Mouse (Mus musculus) forebrain, embryonic 10.5 days (tissue): ENCODE data around the gene Wnt8b. TPM values are rescaled to one million over a fixed set of nuclear protein-coding genes. Genes with fewer than 3 reads are reported as not detected.

Experiments used
- DNase-seq: peaks from one replicate; pipeline ENCODE4 v3.0.0-alpha.2; 2017; ENCODE audit warnings: low spot score; ENCODE audit errors: extremely low spot score
- H3K27ac ChIP-seq: fragments of 300-500 bp; sonication (generic); 2 replicates; pipeline ENCODE4 v1.5.1; 2016; ENCODE audit warnings: mild to moderate bottlenecking
- H3K27me3 ChIP-seq: fragments of 300-500 bp; sonication (generic); 2 replicates; pipeline ENCODE4 v1.6.1; 2016; ENCODE audit warnings: mild to moderate bottlenecking; ENCODE audit not compliant: poor library complexity, severe bottlenecking
- H3K36me3 ChIP-seq: fragments of 300-500 bp; sonication (generic); replicated peaks from 2 replicates; pipeline ENCODE4 v1.6.1; 2016; ENCODE audit warnings: mild to moderate bottlenecking, moderate library complexity
- H3K4me1 ChIP-seq: fragments of 300-500 bp; sonication (generic); 2 replicates; pipeline ENCODE4 v1.6.1; 2016
- H3K4me3 ChIP-seq: fragments of 300-500 bp; sonication (generic); 2 replicates; pipeline ENCODE4 v1.5.1; 2016; ENCODE audit warnings: mild to moderate bottlenecking, moderate library complexity
- H3K9me3 ChIP-seq: fragments of 300-500 bp; sonication (generic); 2 replicates; pipeline ENCODE4 v1.6.1; 2016; ENCODE audit warnings: mild to moderate bottlenecking, moderate library complexity
- WGBS: fragments of 180-500 bp; shearing (Covaris S2); methylation state at CpG from one replicate; pipeline ENCODE4 v1.1.7; 2016; 5-methylcytosine and 5-hydroxymethylcytosine counted together
- polyA plus RNA-seq: library from polyadenylated mRNA; unstranded; fragments of >200 nt; fragmentation: Nextera tagmentation; extraction: Ambion mirVana; gene quantifications from 2 replicates; pipeline ENCODE4 v1.2.1, GENCODE M21; 2016

The Wnt8b gene
- polyA plus RNA-seq, 1 experiment from 2014 or later: 61.0 TPM

DNA sequence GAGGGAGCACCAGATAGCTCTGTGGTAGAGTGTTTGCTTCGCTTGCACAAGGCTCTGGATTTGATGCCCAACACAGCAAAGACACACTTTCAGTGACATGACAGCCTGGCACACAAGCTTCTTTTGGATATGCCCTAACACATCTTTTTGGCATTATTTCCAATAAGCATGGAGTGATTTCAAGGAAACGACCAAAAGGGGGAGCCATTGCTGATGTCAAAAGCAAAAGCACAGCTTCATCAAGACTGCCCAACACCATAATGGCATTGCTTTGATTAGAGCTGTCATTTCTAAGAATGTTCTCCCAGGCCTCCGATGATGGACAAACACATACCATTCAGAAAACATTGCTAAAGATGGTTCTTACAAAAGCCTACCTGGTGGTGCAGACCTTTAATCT, 16.7 kb upstream of the Wnt8b start:
- 50% methylated on average over 3 of the region's 3 CpGs for WGBS
- Histone ChIP-seq H3K36me3 (no peaks in the 10 kb centered on the region), H3K4me1 (peaks cover 11% of the 10 kb centered on the region; the same call in 1 of the 2 replicates), H3K4me3 (no peak overlapping the region), H3K27ac (no peak overlapping the region), H3K27me3 (peaks cover 37% of the 10 kb centered on the region), H3K9me3 (no peaks in the 10 kb centered on the region)
- no peak for DNase-seq

DNA sequence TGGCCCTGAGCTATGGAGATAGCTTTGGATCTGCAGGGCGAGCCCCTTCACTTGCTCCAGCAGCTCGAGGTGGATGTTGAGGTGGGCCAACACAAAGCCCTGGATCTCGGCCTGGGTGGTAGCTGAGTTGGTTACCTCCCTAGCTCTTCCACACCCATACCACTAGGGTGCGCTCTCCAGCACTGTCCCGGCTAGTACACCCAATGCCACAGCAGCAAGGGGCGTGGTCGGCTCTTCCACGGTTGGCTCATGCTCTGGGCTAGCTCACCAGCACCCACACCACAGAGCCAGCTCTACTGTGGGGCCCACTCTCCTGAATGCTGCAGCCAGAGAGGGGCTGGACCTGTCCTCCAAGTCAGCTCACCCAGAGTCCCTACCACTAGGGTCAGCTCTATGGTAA, 6.0 kb upstream of the Wnt8b start:
- H3K9me3 ChIP-seq: no peaks in the 10 kb centered on the region
- 8% methylated on average over 8 of the region's 8 CpGs for WGBS
- H3K4me3 ChIP-seq: no peak overlapping the region
- H3K4me1 ChIP-seq: peaks cover 9% of the 10 kb centered on the region
- H3K27me3 ChIP-seq: peaks cover 52% of the 10 kb centered on the region
- peak; percentile 56 for DNase-seq
- H3K27ac ChIP-seq: 0 out of 2 replicates have a peak overlapping the region, but pooled peaks have one; percentile 18
- no peaks in the 10 kb centered on the region for H3K36me3 ChIP-seq

DNA sequence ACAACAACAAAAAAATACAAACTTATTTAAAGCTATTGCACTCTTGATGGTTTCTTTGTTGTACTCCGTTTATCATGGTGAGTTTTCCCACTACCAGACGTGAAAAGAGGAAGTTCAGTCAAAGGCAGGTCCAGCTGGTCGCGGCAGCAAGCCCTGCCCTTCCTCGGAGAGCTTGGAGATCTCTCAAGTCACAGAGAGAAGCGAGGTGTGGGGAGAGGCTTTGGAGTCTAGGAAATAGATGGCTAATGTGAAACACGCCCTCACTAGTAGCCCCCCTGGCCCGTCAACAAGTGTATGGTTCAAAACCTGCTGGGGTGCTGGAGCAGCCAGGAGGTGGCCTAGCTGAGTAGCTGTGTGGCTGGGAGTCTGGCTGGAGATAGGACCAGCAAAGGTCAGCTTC, 3.2 kb downstream of the Wnt8b start:
- DNase-seq: no peak
- Histone ChIP-seq H3K4me3 (peak overlapping the region; percentile 53), H3K27me3 (peaks cover 100% of the 10 kb centered on the region)

DNA sequence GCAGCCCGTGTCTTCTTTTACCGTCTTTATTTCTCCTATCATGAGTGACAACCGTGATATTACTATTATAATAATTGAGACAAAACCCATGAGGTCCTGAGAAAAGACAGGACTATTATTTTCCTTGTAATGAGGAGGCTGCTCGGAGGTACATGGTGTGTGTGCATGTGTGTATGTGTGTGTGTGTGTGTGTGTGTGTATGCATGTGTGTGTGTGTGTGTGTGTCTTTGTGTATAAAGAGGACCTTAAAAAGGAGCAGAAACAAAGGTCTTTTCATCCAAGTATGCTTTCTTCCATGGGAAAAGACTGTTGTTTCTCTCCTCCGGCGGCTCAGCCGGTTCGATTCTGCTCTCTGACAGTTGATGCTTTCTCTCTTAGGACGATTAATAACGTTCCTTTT, 3.7 kb downstream of the Wnt8b start:
- DNase-seq: no peak
- Histone ChIP-seq H3K4me1 (peaks cover 97% of the 10 kb centered on the region), H3K4me3 (peak overlapping the region; percentile 53), H3K36me3 (peaks cover 9% of the 10 kb centered on the region; the same call in 1 of the 2 replicates), H3K27ac (peak overlapping the region; percentile 84), H3K9me3 (no peaks in the 10 kb centered on the region), H3K27me3 (peaks cover 100% of the 10 kb centered on the region)
- WGBS: 58% methylated on average over 10 of the region's 10 CpGs

More for the DNA sequence above, 3.2 kb downstream of the Wnt8b start:
- Histone ChIP-seq H3K27ac (peak overlapping the region; percentile 84), H3K4me1 (peaks cover 94% of the 10 kb centered on the region), H3K9me3 (no peaks in the 10 kb centered on the region), H3K36me3 (peaks cover 6% of the 10 kb centered on the region; the same call in 1 of the 2 replicates)
- WGBS: 55% methylated on average over 8 of the region's 8 CpGs

DNA sequence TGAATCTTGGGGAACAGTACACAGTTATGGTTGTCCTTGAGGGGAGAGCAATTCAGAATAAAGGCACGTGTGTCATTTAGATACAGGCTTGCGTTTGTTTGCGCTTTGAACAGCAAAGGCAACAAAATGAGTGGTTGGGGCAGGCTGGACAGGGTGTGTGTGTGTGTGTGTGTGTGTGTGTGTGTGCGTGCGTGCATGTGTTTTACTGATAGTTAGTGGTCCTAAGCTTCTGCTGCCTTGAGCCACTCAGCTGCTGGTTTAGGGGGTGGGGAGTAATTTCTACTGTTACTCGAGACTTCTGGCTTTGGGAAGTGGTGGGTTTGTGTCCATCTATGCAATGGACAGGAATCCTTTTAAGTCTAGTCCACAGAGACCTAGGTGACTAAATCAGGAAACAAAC, 5.7 kb downstream of the Wnt8b start:
- Histone ChIP-seq H3K4me3 (peak overlapping the region; percentile 53), H3K27ac (peak overlapping the region; percentile 73), H3K4me1 (peaks cover 85% of the 10 kb centered on the region), H3K36me3 (peaks cover 20% of the 10 kb centered on the region), H3K9me3 (no peaks in the 10 kb centered on the region), H3K27me3 (peaks cover 100% of the 10 kb centered on the region)
- DNase-seq: no peak
- WGBS: 63% methylated on average over 6 of the region's 6 CpGs

GRCm38 (mm10) chr19:44500240-44500639, 7.0 kb downstream of the Wnt8b start:
- Histone ChIP-seq H3K27ac (no peak overlapping the region), H3K27me3 (peaks cover 100% of the 10 kb centered on the region), H3K4me3 (peak overlapping the region; percentile 53; the same call in 1 of the 2 replicates), H3K36me3 (peaks cover 22% of the 10 kb centered on the region), H3K4me1 (peaks cover 78% of the 10 kb centered on the region), H3K9me3 (no peaks in the 10 kb centered on the region)
- 43% methylated on average over 5 of the region's 5 CpGs for WGBS
- no peak for DNase-seq

- H3K27me3 ChIP-seq: peaks cover 100% of the 10 kb centered on the region
- 83% methylated on average over 6 of the region's 6 CpGs for WGBS
Observed at GRCm38 (mm10) chr19:44501925-44502324, 8.7 kb downstream of the Wnt8b start.

DNA sequence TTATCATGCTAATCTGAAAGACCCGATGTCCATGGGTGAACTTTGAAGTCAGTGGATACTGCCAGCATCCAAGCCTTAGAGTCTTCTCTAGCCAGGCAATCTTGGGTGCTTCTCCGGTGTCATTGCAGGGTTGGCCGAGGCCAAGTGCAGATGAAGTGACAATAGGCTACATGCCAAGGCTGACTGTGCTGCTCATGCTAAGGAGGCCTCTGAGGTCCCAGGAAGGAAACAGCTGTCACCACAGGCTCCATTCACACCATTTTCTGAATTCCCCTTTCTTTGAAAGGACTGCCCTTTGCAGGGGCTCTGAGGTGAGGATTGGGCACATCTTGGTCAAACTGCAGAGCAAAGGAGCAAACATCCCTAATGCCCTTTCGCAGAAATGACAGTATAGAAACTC, 9.5 kb downstream of the Wnt8b start:
- Histone ChIP-seq H3K9me3 (no peaks in the 10 kb centered on the region), H3K36me3 (peaks cover 22% of the 10 kb centered on the region), H3K4me3 (no peak overlapping the region), H3K4me1 (peaks cover 65% of the 10 kb centered on the region), H3K27ac (no peak overlapping the region), H3K27me3 (peaks cover 100% of the 10 kb centered on the region)
- DNase-seq: no peak
- WGBS: 86% methylated on average over 4 of the region's 4 CpGs

More at GRCm38 (mm10) chr19:44501925-44502324, 8.7 kb downstream of the Wnt8b start:
- Histone ChIP-seq H3K4me3 (no peak overlapping the region; the same call in 1 of the 2 replicates), H3K27ac (no peak overlapping the region), H3K36me3 (peaks cover 22% of the 10 kb centered on the region), H3K4me1 (peaks cover 73% of the 10 kb centered on the region), H3K9me3 (no peaks in the 10 kb centered on the region)
- no peak for DNase-seq

DNA sequence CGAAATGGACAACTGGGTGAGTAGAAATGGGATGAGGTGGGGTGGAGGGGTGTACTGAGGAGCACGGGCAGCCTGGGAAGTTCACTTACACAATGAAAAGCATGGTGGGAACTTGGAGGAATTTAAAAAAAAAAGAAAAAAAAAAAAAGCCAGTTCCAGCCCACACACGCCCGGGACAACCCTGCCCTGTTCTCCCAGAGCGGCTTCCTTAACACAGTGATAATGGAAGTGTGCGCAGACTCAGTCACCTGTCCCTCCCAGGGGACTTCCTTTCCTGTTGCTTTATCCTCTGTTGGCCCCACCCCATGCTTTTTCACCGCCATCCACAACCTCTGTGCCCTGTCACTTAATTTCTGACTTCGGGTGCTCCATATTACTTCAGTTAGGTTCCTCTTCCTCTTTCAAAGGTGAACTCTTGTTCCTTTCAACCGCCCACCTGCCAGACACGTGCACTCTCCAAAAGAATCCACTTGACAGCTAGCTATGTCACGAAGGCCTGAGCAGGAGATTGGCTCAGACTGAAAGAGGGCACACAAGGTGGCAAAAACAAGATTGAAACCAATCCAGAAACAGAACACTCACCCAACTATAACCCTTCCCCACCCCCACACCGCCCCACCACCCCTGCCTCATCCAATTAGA, 17.4 kb downstream of the Wnt8b start:
- H3K4me3 ChIP-seq: peak overlapping the region; percentile 63
- peak overlapping the region; percentile 88 for H3K27ac ChIP-seq
- DNase-seq: no peak
- peaks cover 100% of the 10 kb centered on the region for H3K27me3 ChIP-seq
- WGBS: 7% methylated on average over 12 of the region's 12 CpGs
- peaks cover 77% of the 10 kb centered on the region for H3K4me1 ChIP-seq
- H3K9me3 ChIP-seq: no peaks in the 10 kb centered on the region
- H3K36me3 ChIP-seq: peaks cover 10% of the 10 kb centered on the region

DNA sequence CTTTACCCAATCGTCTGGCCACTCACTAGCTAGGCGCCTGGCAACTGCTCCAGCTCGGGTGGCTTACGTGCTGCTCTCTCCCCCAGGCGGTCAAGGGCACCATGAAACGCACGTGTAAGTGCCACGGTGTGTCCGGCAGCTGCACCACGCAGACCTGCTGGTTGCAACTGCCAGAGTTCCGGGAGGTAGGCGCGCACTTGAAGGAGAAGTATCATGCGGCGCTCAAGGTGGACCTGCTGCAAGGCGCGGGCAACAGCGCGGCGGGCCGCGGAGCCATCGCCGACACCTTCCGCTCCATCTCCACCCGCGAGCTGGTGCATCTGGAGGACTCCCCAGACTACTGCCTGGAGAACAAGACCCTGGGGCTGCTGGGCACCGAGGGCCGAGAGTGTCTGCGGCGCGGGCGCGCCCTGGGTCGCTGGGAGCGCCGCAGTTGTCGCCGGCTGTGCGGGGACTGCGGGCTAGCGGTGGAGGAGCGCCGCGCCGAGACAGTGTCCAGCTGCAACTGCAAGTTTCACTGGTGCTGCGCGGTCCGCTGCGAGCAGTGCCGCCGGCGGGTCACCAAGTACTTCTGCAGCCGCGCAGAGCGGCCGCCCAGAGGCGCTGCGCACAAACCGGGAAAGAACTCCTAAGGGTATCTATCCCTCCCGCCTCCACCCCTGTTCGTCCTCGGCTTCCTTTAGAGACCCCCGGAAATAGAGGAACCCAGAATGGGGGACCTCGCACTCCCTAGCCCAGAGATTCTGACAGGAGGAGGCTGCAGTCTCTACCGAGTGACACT, 18.4 kb downstream of the Wnt8b start:
- under 1% methylated on average over 66 of the region's 66 CpGs for WGBS
- Histone ChIP-seq H3K27ac (peak overlapping the region; percentile 88), H3K4me1 (peaks cover 80% of the 10 kb centered on the region)

DNA sequence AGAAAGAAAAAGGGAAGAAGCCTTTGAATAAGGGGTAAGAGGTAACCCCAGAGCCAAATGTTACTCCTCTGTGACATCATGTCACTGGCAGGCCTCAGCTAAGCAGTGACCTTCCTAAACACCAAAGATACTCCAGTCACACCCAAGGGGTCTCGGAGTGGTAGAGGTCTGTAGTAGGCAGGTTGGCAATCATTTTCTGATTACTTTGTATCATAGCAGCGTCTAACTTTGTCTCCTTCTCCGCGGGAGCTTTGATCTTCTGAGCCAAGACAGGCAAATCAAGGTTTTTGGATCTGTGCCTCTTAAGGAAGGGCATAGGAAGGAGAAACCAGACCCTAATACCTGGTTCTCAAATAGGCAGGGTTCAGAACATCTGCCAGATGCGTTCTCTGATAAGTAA, 19.3 kb downstream of the Wnt8b start:
- H3K4me1 ChIP-seq: peaks cover 90% of the 10 kb centered on the region

More for the DNA sequence above, 18.4 kb downstream of the Wnt8b start:
- no peak for DNase-seq
- Histone ChIP-seq H3K36me3 (peaks cover 10% of the 10 kb centered on the region), H3K27me3 (peaks cover 100% of the 10 kb centered on the region), H3K4me3 (peak overlapping the region; percentile 63), H3K9me3 (no peaks in the 10 kb centered on the region)

DNA sequence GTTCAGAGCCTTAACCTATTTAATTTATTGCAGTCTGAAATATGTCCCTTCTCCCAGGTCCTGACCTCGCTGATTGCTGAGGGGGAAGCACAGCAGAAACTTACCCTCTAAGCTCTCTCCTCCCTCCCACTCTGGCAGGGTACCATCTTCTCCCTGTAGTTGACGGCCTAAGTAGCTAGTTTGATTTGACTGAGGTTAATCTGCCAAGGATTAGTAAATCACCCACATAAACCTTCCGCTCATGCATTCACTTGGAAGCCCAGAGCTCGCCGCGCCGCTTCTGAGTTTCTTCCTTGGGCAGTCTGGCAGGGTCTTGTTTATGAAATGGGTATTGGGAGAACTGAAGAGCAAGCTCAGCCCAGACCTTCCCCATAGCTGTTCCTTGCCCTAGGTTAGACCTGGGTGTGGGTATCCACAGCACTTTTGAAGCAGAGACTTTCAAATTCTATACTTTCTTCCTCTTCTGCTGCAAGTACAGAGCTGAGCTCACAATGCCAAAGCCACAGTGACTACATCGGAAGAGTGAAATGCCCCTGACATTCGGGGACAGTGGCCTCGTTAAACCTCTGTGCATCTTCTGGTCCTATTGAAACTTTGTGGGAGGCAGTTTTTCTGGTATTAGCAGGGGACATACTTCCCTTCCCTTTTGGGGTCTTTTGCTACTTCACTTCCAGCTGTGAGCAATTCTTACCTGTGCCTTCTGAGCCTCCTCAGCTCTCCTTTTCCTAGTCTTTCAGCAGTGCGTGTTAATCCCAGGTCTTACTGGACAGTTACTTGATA, 20.0 kb downstream of the Wnt8b start:
- Histone ChIP-seq H3K9me3 (no peaks in the 10 kb centered on the region), H3K27me3 (peaks cover 100% of the 10 kb centered on the region), H3K4me3 (peak overlapping the region; percentile 63), H3K36me3 (peaks cover 10% of the 10 kb centered on the region), H3K4me1 (peaks cover 97% of the 10 kb centered on the region), H3K27ac (peak overlapping the region; percentile 88)
- WGBS: 3% methylated on average over 11 of the region's 11 CpGs
- DNase-seq: no peak

More for the DNA sequence above, 19.3 kb downstream of the Wnt8b start:
- no peak for DNase-seq
- WGBS: 16% methylated on average over 5 of the region's 5 CpGs
- H3K27me3 ChIP-seq: peaks cover 100% of the 10 kb centered on the region
- no peaks in the 10 kb centered on the region for H3K9me3 ChIP-seq
- peaks cover 10% of the 10 kb centered on the region for H3K36me3 ChIP-seq
- peak overlapping the region; percentile 88 for H3K27ac ChIP-seq
- peak overlapping the region; percentile 63 for H3K4me3 ChIP-seq
